Mouse (Mus musculus) lung, postnatal 14 days (tissue): ENCODE results near the gene Ugdh.
"Not testable (repeated sequence)": the region's sequence is repeated elsewhere in the genome, so short reads cannot be mapped to it uniquely, and the experiment has no call there.

Experiments used
- DNase-seq: peaks from one replicate; pipeline ENCODE4 v3.0.0; 2021

Gene Ugdh

GRCm38 (mm10) chr5:65435806-65436561 lies at the start of gene Ugdh:
TSS of gene Ugdh (minus strand) at chr5:65435949.
- DNase-seq = peak; percentile 98

- DNase-seq = no peak
These were observed 47.2 kb upstream of the Ugdh start for GRCm38 (mm10) chr5:65482996-65483395.

- DNase-seq = no peak
These were observed 44.8 kb upstream of the Ugdh start for GRCm38 (mm10) chr5:65480511-65480910.

GRCm38 (mm10) chr5:65479681-65480445 lies 44.1 kb upstream of the Ugdh start:
- no peak for DNase-seq

- peak; percentile 45 for DNase-seq
These were observed 42.5 kb upstream of the Ugdh start for GRCm38 (mm10) chr5:65478224-65478623.

- DNase-seq = not testable (repeated sequence)
These were observed 41.0 kb upstream of the Ugdh start for GRCm38 (mm10) chr5:65476739-65477138.

GRCm38 (mm10) chr5:65475806-65476205 lies 40.1 kb upstream of the Ugdh start:
- no peak for DNase-seq

GRCm38 (mm10) chr5:65469766-65470165 lies 34.0 kb upstream of the Ugdh start:
- DNase-seq = no peak

GRCm38 (mm10) chr5:65466911-65467310 lies 31.2 kb upstream of the Ugdh start:
- DNase-seq = no peak

- DNase-seq = no peak
These were observed 24.6 kb upstream of the Ugdh start for GRCm38 (mm10) chr5:65460361-65460760.

- no peak for DNase-seq
These were observed 23.7 kb upstream of the Ugdh start for GRCm38 (mm10) chr5:65459454-65459853.

GRCm38 (mm10) chr5:65457846-65458245 lies 22.1 kb upstream of the Ugdh start:
- DNase-seq = no peak

- peak; percentile 45 for DNase-seq
These were observed 21.5 kb upstream of the Ugdh start for GRCm38 (mm10) chr5:65457086-65457827.

GRCm38 (mm10) chr5:65454771-65455170 lies 19.0 kb upstream of the Ugdh start:
- no peak for DNase-seq

GRCm38 (mm10) chr5:65448941-65449340 lies 13.2 kb upstream of the Ugdh start:
- no peak for DNase-seq

- no peak for DNase-seq
These were observed 12.1 kb upstream of the Ugdh start for GRCm38 (mm10) chr5:65447826-65448225.

GRCm38 (mm10) chr5:65446756-65447155 lies 11.0 kb upstream of the Ugdh start:
- no peak for DNase-seq

GRCm38 (mm10) chr5:65444981-65445380 lies 9.2 kb upstream of the Ugdh start:
- no peak for DNase-seq

- DNase-seq = no peak
These were observed 2.3 kb upstream of the Ugdh start for GRCm38 (mm10) chr5:65438041-65438440.

- no peak for DNase-seq
These were observed 365 bp downstream of the Ugdh start for GRCm38 (mm10) chr5:65435363-65435805.

- DNase-seq = no peak
These were observed 1.0 kb downstream of the Ugdh start for GRCm38 (mm10) chr5:65434471-65435362.

- no peak for DNase-seq
These were observed 6.3 kb downstream of the Ugdh start for GRCm38 (mm10) chr5:65429441-65429840.
